Mouse (Mus musculus): ENCODE data around the gene Ptp4a2.
A peak's percentile ranks its signal among the peaks of the same experiment; 100 is the strongest.
"Not testable (repeated sequence)": the region's sequence is repeated elsewhere in the genome, so short reads cannot be mapped to it uniquely, and the experiment has no call there.

The Ptp4a2 gene

GRCm38 (mm10) chr4:129810798-129811604, at the start of gene Ptp4a2:
Gene Ptp4a2 (plus strand): TSS chr4:129811219.
- no peak for DNase-seq (ENCODE audit: extremely low spot score, low read depth, low spot score)

DNA sequence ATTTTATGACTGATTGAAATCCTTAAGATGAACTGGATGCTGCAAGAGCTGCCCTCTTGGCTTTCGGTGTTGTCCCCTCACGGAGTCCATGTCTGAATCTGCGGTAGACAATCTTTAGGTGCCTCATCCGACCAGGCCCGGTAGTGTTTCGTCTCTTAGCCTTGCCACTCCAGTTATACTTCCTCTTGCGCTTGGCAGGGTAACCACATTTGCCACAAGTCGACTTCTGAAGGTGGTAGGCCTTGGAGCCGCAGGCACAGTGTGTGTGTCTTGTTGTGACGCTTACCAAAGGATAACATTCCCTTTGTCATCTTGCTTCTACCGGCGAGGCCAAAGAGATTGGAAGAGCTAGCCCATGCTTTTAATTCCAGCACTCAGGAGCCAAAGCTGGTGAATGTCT, 49.4 kb upstream of the Ptp4a2 start:
- DNase-seq (ENCODE audit: extremely low spot score, low read depth, low spot score): no peak

GRCm38 (mm10) chr4:129762496-129762895, 48.5 kb upstream of the Ptp4a2 start:
- DNase-seq (ENCODE audit: extremely low spot score, low read depth, low spot score): not testable (repeated sequence)

GRCm38 (mm10) chr4:129765351-129765750, 45.7 kb upstream of the Ptp4a2 start:
- DNase-seq (ENCODE audit: extremely low spot score, low read depth, low spot score): no peak

- DNase-seq (ENCODE audit: extremely low spot score, low read depth, low spot score): no peak
These were observed 43.2 kb upstream of the Ptp4a2 start for GRCm38 (mm10) chr4:129767782-129768181.

- DNase-seq (ENCODE audit: extremely low spot score, low read depth, low spot score): not testable (repeated sequence)
These were observed 42.3 kb upstream of the Ptp4a2 start for GRCm38 (mm10) chr4:129768742-129769141.

DNA sequence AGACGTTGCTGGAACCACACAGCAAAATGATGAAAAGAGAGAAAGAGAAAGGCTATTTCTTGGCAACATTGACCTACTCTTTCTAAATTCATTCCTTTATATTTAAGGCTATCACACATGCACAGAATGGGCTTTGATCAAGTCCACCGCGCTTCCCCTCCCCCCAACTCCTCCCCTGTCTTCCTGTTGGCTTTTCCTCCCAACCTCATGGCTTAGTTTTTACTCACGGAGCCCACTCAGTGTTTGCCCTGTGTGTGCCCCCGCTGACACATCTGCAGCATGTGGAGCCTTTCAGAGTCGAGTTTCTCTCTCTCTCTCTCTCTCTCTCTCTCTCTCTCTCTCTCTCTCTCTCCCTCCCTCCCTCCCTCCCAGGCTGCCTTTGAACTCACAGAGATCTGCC, 40.4 kb upstream of the Ptp4a2 start:
- no peak for DNase-seq (ENCODE audit: extremely low spot score, low read depth, low spot score)

- no peak for DNase-seq (ENCODE audit: extremely low spot score, low read depth, low spot score)
These were observed 39.7 kb upstream of the Ptp4a2 start for GRCm38 (mm10) chr4:129771314-129771671.

DNA sequence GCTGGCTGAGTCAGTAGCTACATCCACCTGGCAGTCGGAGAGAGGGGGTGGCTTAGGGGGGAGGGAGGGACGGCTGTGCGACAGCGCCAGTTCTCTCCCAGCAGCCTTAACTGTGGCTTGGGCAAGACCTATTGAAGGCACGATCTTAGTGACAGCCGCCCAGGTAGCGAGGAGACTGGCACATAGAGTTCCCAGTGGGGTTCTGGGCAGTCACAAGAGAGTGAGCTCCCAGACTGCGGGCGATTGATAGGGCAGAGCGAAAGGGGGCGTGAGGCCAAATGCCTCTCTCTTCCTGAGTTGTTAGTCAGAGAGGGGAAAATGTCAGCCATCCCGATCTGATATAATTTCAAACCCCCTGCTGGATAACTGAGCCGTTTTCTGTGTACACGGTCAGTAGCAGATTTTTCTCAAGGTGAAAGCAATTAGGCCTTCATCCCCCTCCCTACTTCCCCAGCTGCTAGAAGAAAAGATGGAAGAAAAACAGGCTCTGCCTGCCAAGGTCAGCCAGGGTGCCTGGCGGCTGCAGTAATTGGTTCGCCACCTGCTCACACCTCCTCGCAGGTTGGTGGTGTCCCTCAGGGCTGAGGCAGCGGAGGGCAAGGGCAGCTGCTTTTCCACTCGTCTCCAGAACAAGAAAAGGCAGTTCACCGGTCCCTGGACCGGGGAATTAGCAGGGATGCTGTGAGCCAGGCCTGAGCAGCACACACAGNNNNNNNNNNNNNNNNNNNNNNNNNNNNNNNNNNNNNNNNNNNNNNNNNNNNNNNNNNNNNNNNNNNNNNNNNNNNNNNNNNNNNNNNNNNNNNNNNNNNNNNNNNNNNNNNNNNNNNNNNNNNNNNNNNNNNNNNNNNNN, 39.1 kb upstream of the Ptp4a2 start:
- DNase-seq (ENCODE audit: extremely low spot score, low read depth, low spot score): peak; percentile 73

DNA sequence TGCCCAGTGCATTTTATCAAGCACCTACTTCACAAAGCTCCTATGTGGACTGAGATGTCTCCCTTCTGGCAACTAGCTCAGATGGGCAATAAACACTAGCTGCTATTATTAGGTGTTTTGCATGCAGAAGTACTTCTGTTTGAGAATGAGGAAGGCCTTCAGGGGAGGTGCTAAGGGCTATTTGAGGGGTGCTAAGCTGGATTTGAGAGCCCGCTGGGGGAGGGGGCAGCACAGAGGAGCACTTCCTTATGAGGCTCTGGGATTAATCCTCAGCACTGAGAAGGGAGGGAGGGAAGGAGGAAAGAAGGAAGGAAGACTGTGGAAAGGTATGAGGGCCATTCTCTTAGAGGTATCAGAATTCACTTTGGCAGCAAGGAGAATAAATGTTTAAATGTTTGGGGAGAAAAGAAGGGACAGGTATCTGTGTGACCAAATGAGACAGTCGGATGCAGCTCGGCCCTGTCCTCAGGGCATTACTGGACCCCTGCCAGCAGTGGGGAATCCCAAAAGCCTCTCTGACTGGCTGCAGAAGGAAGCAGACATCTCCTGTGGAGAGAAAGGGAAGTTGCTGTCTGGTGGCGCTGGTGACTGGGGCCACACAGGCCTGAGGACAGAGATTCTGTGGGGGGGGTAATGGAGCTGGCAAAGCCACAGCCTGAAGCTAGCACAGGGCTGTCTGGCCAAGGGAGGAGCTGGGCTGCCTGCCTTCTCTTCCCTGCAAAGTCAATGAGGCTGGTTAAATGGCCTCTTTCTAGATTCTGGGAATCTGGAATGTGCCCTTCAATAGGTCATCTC, 28.9 kb upstream of the Ptp4a2 start:
- DNase-seq (ENCODE audit: extremely low spot score, low read depth, low spot score): no peak

GRCm38 (mm10) chr4:129782857-129783331, 28.1 kb upstream of the Ptp4a2 start:
- no peak for DNase-seq (ENCODE audit: extremely low spot score, low read depth, low spot score)

- DNase-seq (ENCODE audit: extremely low spot score, low read depth, low spot score): no peak
These were observed 27.5 kb upstream of the Ptp4a2 start for GRCm38 (mm10) chr4:129783506-129783905.

- peak; percentile 98 for DNase-seq (ENCODE audit: extremely low spot score, low read depth, low spot score)
These were observed 25.8 kb upstream of the Ptp4a2 start for GRCm38 (mm10) chr4:129785178-129785577.

- no peak for DNase-seq (ENCODE audit: extremely low spot score, low read depth, low spot score)
These were observed 22.3 kb upstream of the Ptp4a2 start for GRCm38 (mm10) chr4:129788693-129789092.

DNA sequence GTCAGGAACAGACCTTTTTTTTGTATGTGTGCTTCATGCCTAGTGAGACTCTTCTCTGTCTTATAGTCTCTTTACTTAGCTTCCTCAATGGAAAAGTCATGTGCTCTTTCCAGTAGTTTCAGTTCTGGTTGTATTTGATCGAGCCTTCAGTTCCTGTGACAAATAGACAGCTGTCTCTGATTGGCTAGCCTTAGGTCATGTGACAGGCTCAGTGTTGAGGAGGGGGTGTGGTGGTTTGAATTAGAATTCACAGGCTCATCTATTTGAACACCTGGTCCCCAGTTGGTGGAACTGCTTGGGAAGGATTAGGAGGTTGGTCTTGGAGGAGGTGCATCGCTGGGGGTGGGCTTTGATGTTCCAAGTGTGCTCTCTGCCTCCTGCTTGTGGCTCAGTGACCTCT, 21.4 kb upstream of the Ptp4a2 start:
- no peak for DNase-seq (ENCODE audit: extremely low spot score, low read depth, low spot score)

DNA sequence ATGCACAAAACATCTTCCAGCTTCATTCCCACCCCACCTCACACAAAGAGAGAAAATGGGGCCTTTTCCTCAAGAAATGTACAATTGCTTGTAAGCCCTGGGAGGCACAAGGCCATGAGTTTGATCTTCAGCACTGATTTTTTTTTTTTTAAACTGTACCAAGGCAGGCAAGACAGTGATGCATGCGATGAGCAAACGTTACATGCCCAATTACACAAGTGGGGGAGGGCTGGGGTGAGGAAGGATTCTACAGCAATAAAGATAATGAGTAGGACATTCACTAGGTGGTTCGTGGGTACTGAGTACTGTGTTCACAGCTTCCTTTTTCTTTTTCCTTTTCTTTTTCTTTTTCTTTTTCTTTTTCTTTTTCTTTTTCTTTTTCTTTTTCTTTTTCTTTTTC, 20.5 kb upstream of the Ptp4a2 start:
- no peak for DNase-seq (ENCODE audit: extremely low spot score, low read depth, low spot score)

GRCm38 (mm10) chr4:129791399-129791798, 19.6 kb upstream of the Ptp4a2 start:
- DNase-seq (ENCODE audit: extremely low spot score, low read depth, low spot score): no peak

DNA sequence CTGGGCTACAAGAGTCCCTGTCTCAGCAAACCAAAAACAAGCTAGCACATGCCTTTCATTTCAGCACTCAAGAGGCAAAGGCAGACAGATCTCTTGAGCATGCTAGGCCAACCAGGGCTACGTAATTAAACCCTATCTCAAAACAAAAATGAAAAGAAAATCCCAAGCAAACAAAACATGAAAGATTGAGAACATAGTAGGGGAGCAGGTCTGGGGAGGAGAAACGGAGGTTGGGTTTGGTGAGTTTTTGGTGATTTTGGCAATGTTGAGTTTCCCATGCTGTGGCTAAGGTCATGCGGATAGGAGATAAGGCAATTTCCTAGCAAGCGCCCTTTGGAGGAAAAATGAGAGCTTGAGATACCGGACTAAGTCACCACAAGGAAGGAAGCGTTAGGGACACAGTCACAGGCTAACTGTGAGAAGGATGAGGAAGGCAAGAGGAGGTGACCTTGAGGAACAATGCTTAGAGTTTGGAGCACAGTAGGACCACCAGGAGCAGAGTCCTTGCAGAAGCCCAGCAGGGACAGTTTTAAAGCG, 18.3 kb upstream of the Ptp4a2 start:
- no peak for DNase-seq (ENCODE audit: extremely low spot score, low read depth, low spot score)

DNA sequence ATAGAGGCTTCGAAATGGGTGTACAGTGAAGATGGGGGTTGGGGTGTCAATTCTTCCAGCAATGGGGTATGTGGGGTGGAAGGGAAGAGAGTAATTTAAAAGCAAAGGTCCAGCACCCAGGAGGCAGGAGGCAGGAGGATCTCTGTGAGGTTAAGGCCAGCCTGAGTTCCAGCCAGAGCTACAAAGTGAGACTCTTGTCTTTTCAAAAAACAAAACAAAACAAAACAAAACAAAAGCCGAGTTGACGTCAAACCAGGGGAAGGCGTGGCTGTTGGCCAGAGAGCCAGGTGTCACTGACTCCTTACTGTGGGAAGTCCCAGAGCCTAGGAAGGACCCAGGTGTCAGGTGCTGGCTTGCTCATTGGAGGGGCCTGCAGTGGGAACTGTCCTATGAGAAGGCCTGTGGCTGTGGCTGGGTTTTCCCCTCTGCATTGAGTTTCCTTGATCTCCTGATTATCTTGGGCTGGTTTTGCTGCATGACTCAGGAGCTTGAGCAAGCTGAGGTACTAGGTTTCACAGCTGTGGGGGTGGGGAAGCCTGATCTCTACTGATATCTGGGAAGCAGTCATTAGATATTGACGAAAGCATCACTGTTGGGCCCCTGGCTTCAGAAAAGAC, 17.2 kb upstream of the Ptp4a2 start:
- DNase-seq (ENCODE audit: extremely low spot score, low read depth, low spot score): no peak

GRCm38 (mm10) chr4:129795151-129795860, 15.7 kb upstream of the Ptp4a2 start:
- no peak for DNase-seq (ENCODE audit: extremely low spot score, low read depth, low spot score)

Measured in hindlimb bud, embryonic 11.5 days (tissue).